Mouse (Mus musculus): Measurements from ENCODE around the gene Sp1. TPM values are rescaled to one million over a fixed set of nuclear protein-coding genes. Genes with fewer than 3 reads are reported as not detected.

Gene Sp1
- polyA plus RNA-seq, 1 experiment = 12.6 TPM

DNA sequence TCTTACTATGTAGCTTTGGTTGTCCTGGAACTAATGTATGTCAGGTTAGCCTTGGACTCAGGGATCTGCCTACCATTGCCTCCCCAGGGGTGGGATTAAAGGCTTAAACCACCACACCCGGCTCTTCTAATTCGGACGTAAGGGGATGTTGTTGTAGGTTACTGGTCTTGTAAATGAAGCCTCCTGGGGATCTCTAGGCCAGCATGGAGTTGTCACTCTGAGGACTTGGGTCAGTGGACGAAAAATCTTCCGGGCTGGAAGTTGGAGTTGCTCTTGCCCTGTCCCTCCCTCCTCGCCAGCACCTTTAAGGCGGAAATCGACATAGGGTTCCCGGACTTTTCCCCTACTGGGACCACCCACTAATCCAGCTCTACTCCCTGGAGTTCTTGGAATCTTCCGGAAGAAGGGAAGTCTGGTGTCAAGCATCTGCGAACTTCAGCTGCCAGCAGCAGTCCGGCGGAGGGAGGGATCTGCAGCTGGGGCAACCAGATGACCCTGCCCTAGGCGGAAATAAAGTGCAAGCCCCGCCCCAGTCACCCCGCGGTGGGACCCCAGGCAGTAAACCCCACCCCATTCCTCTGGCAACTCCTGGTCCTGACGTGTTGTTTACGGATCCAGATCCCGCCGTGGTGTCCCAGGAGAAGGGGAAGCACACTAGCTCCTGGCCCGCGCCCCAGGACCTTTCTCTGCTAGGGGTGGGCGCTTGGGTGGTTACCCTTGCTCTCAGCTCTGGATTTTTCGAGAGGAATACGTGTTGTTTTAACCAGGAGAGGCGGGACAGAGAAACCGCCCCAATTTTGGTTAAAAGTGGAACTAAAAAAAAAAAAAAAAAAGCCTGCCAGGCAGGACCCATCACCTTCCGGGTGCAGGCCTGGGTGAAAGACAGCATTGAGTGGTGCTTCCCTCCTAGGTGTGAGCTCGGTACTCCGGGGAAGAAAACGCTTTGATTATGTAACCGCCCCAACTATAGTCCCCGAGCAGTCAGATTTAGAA, 6.4 kb upstream of the Sp1 start:
- TF ChIP-seq CTCF (IDR thresholded peaks at IDR 0.05; ENCODE audit: borderline replicate concordance, insufficient read depth, low read depth, low read length) (no peak), POLR2A (IDR thresholded peaks at IDR 0.05; ENCODE audit: borderline replicate concordance, insufficient read depth, low read length) (peak; percentile 22; the same call in 1 of the 2 replicates)
- WGBS = 8% methylated on average over 34 of the region's 34 CpGs

DNA sequence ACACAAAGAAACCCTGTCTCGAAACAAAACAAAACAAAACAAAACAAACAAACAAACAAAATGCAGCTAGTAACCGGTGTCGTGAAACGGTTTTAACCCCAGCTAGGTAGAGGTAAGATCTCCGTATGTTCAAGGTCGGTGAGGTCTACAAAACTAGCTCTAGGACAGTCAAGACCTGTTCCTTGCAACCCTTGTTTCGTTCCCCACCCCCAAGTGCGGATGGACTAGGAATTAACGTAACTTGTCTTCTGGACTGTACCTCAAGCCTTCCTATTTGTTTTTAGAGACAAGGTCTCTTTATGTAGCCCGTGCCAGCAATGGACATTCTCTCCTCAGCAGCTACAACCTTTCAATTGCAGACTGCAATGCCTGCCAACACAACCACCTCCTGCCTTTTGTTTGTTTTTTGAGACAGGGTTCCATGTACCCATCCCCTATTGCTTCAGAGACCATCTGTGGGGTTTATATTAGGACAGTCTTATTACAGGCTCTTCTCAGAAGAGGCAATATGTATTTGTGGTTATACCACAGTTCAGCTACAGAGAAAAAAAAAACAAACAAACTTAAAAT, 5.4 kb upstream of the Sp1 start:
- no peak for DNase-seq
- TF ChIP-seq CTCF (IDR thresholded peaks at IDR 0.05; ENCODE audit: borderline replicate concordance, insufficient read depth, low read depth, low read length) = no peak
- TF ChIP-seq POLR2A (IDR thresholded peaks at IDR 0.05; ENCODE audit: borderline replicate concordance, insufficient read depth, low read length) = no peak
- Histone ChIP-seq H3K4me3 (replicated peaks; ENCODE audit: insufficient read depth, low read depth, low read length) (no peak overlapping the region), H3K27ac (ENCODE audit: insufficient read depth, low read length) (peak overlapping the region; percentile 58; the same call in 1 of the 2 replicates), H3K4me1 (ENCODE audit: control insufficient read depth, insufficient read depth, low read length) (0 out of 2 replicates have a peak, but pooled peaks cover 5% of the 10 kb centered on the region), H3K27me3 (ENCODE audit: control insufficient read depth, insufficient read depth, low read length) (no peaks in the 10 kb centered on the region)
- 87% methylated on average over 10 of the region's 10 CpGs for WGBS

More for the DNA sequence above, 6.4 kb upstream of the Sp1 start:
- H3K27ac ChIP-seq (ENCODE audit: insufficient read depth, low read length) = peak overlapping the region; percentile 58
- H3K4me3 ChIP-seq (replicated peaks; ENCODE audit: insufficient read depth, low read depth, low read length) = peak overlapping the region; percentile 79
- H3K4me1 ChIP-seq (ENCODE audit: control insufficient read depth, insufficient read depth, low read length) = 0 out of 2 replicates have a peak, but pooled peaks cover 5% of the 10 kb centered on the region
- H3K27me3 ChIP-seq (ENCODE audit: control insufficient read depth, insufficient read depth, low read length) = no peaks in the 10 kb centered on the region
- DNase-seq = peak; percentile 65 to 66

DNA sequence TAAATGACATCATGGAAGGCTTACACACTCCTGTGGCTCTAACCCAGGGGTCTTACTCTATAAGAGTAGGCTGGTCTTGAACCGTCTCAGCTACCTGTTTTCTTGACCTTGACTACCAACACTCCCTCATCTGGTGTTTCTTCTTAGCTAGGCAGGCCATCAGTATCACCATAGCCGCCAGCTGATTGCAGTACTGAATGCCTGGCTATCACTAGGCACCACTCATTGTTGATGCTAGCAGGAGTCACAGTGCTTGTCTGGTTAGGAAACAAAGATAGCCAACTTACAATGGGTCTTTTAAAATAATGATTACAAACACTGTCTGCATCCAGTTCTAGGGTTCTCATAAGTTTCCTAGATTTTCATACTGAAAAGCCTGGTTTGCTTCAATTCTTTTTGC, 4.7 kb upstream of the Sp1 start:
- Histone ChIP-seq H3K4me1 (ENCODE audit: control insufficient read depth, insufficient read depth, low read length) (0 out of 2 replicates have a peak, but pooled peaks cover 5% of the 10 kb centered on the region), H3K27me3 (ENCODE audit: control insufficient read depth, insufficient read depth, low read length) (no peaks in the 10 kb centered on the region), H3K4me3 (replicated peaks; ENCODE audit: insufficient read depth, low read depth, low read length) (no peak overlapping the region), H3K27ac (ENCODE audit: insufficient read depth, low read length) (no peak overlapping the region)
- DNase-seq = no peak
- TF ChIP-seq POLR2A (IDR thresholded peaks at IDR 0.05; ENCODE audit: borderline replicate concordance, insufficient read depth, low read length) (no peak), CTCF (IDR thresholded peaks at IDR 0.05; ENCODE audit: borderline replicate concordance, insufficient read depth, low read depth, low read length) (no peak)
- 87% methylated on average over 2 of the region's 2 CpGs for WGBS

DNA sequence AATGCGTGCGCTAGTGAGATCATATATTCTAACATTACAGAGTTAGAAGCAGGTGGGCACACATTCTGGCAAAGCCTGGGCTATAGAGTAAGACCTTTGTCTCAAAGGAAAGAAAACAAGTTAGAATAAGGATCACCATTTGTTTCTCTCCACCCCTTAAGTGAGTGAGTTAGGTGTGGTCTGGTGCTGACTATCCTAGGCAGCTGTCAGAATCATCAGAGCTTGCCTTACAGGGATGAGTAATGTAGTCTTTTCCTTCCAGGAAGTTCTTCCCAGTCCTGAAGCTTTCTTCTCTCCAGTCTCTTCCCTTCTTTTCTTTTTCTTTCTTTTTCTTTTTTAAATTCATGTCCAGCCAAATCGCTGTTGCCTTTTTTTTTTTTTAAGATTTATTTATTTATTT, 3.7 kb upstream of the Sp1 start:
- H3K4me1 ChIP-seq (ENCODE audit: control insufficient read depth, insufficient read depth, low read length) = 0 out of 2 replicates have a peak, but pooled peaks cover 5% of the 10 kb centered on the region
- H3K27ac ChIP-seq (ENCODE audit: insufficient read depth, low read length) = no peak overlapping the region
- no peak for DNase-seq
- no peak overlapping the region for H3K4me3 ChIP-seq (replicated peaks; ENCODE audit: insufficient read depth, low read depth, low read length)
- TF ChIP-seq POLR2A (IDR thresholded peaks at IDR 0.05; ENCODE audit: borderline replicate concordance, insufficient read depth, low read length) (no peak), CTCF (IDR thresholded peaks at IDR 0.05; ENCODE audit: borderline replicate concordance, insufficient read depth, low read depth, low read length) (no peak)
- no peaks in the 10 kb centered on the region for H3K27me3 ChIP-seq (ENCODE audit: control insufficient read depth, insufficient read depth, low read length)
- WGBS = 97% methylated on average over 3 of the region's 3 CpGs

DNA sequence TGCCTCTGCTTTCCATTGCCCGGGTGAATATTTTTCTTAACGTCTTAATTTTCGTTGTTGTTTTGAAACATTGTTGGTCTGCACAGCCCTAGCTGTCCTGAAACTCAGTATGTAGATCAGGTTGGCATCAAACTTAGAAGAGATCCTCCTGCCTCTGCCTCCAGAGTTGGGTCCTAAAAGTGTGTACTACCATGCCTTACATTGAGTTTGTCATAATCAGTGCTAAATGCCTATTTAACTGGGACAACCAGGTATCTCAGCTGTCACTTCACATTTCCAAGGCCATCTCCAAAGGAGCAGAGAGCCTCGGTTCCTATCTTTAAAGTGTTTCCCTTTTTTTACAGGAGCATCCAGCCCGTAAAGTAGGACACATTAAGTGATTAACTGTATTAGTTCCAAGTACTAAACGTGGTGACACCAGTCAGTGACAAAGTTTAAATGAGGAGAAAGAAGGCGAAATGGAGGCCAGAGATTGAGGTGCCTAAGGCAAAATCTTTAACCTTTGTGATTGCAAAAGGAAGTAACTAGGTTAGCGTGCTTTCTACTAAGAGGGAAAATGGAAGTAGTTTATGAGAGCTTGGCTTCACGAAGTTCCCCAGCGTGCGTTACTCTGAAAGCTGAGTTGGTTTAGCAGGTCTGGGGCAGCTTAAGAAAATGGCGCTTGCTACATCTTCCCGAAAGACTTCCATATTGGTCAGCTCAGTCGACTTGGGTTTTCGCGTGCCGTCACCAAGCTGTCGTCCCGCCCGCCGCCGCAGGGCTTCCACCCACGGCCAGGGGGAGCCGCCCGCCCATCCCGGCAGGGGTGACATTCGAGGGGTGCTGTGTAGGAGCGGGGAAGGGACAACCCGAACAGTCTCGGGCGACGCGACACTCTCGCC, 1.1 kb upstream of the Sp1 start:
- TF ChIP-seq CTCF (IDR thresholded peaks at IDR 0.05; ENCODE audit: borderline replicate concordance, insufficient read depth, low read depth, low read length) (no peak; the same call in 1 of the 2 replicates), POLR2A (IDR thresholded peaks at IDR 0.05; ENCODE audit: borderline replicate concordance, insufficient read depth, low read length) (no peak)
- 14% methylated on average over 34 of the region's 34 CpGs for WGBS
- H3K27me3 ChIP-seq (ENCODE audit: control insufficient read depth, insufficient read depth, low read length) = no peaks in the 10 kb centered on the region
- H3K4me3 ChIP-seq (replicated peaks; ENCODE audit: insufficient read depth, low read depth, low read length) = peak overlapping the region; percentile 70
- DNase-seq = peak in 1 of 2 experiments; percentile 22
- H3K27ac ChIP-seq (ENCODE audit: insufficient read depth, low read length) = peak overlapping the region; percentile 97
- H3K4me1 ChIP-seq (ENCODE audit: control insufficient read depth, insufficient read depth, low read length) = peaks cover 17% of the 10 kb centered on the region

DNA sequence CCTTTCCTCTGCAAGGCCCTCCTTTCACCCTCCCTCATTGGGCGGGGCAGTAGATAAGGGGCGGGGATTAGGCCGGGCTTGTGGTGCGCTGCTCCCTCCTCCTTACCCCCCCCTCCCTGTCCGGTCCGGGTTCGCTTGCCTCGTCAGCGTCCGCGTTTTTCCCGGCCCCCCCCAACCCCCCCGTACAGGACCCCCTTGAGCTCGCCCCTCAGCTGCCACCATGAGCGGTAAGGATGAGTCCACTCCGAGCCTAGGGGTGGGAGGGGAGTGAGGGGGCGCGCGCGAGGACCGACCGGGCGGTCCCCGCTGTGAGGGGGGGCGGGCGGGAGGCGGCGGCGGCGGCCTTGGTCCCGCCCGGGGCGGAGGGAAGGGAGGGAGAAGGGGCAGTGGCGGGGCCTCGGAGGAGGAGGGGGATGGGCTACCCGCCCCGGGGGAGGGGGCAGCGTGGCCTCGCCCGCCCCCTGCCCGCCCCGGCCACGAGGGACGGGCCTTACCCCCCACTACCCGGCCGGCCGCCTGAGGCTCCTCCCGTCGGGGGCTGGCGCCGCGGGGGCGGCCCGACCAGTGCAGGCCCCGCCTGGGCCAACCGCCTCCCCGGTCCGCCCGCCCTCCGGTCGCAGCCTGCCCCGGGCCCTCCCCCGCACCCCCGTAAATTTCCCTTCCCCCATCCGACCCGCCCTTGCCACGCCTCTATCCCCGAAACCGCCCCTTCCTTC, 411 bp downstream of the Sp1 start:
- no peaks in the 10 kb centered on the region for H3K27me3 ChIP-seq (ENCODE audit: control insufficient read depth, insufficient read depth, low read length)
- WGBS = 2% methylated on average over 37 of the region's 69 CpGs
- peak; percentile 70 to 74 for DNase-seq
- peak; percentile 32; the same call in 1 of the 2 replicates for TF ChIP-seq POLR2A (IDR thresholded peaks at IDR 0.05; ENCODE audit: borderline replicate concordance, insufficient read depth, low read length)
- no peak for TF ChIP-seq CTCF (IDR thresholded peaks at IDR 0.05; ENCODE audit: borderline replicate concordance, insufficient read depth, low read depth, low read length)
- no peak overlapping the region; the same call in 1 of the 2 replicates for H3K27ac ChIP-seq (ENCODE audit: insufficient read depth, low read length)
- H3K4me3 ChIP-seq (replicated peaks; ENCODE audit: insufficient read depth, low read depth, low read length) = peak overlapping the region; percentile 67
- peaks cover 17% of the 10 kb centered on the region for H3K4me1 ChIP-seq (ENCODE audit: control insufficient read depth, insufficient read depth, low read length)
